Mouse (Mus musculus) forebrain, embryonic 14.5 days (tissue): ENCODE measurements around the gene Mcam. TPM values are rescaled to one million over a fixed set of nuclear protein-coding genes. Genes with fewer than 3 reads are reported as not detected.

ENCODE experiments used
- ATAC-seq: fragments of 200-750 bp; cut with Nextera tagmentation; 2 replicates; pipeline ENCODE4 v1.8.0; 2017; ENCODE audit warnings: mild to moderate bottlenecking, moderate library complexity
- DNase-seq: peaks from one replicate; pipeline ENCODE4 v3.0.0-alpha.2; 2015; ENCODE audit warnings: low spot score
- H3K27ac ChIP-seq: fragments of 300-500 bp; sonication (generic); 2 replicates; pipeline ENCODE4 v1.5.1; 2014; ENCODE audit warnings: low read depth, mild to moderate bottlenecking, control low read depth, low read length, moderate library complexity
- H3K27me3 ChIP-seq: fragments of 300-500 bp; sonication (generic); replicated peaks from 2 replicates; pipeline ENCODE4 v1.6.1; 2014; ENCODE audit warnings: low read length, control low read depth, mixed read lengths; ENCODE audit not compliant: control insufficient read depth, insufficient read depth
- H3K36me3 ChIP-seq: fragments of 300-500 bp; sonication (generic); 2 replicates; pipeline ENCODE4 v1.6.1; 2014; ENCODE audit warnings: low read length, control low read depth; ENCODE audit not compliant: control insufficient read depth, insufficient read depth
- H3K4me1 ChIP-seq: fragments of 300-500 bp; sonication (generic); 2 replicates; pipeline ENCODE4 v1.6.1; 2014; ENCODE audit warnings: antibody characterized with exemption, low read length, control low read depth; ENCODE audit not compliant: control insufficient read depth, insufficient read depth
- H3K4me2 ChIP-seq: fragments of 300-500 bp; sonication (generic); 2 replicates; pipeline ENCODE4 v1.6.1; 2014; ENCODE audit warnings: mild to moderate bottlenecking, control low read depth, low read length
- H3K4me3 ChIP-seq: fragments of 300-500 bp; sonication (generic); 2 replicates; pipeline ENCODE4 v1.5.1; 2014; ENCODE audit warnings: low read depth, low read length, control low read depth
- H3K9ac ChIP-seq: fragments of 300-500 bp; sonication (generic); 2 replicates; pipeline ENCODE4 v1.6.1; 2014; ENCODE audit warnings: mild to moderate bottlenecking, low read length, control low read depth, moderate library complexity
- H3K9me3 ChIP-seq: fragments of 300-500 bp; sonication (generic); replicated peaks from 2 replicates; pipeline ENCODE4 v1.6.1; 2016; ENCODE audit warnings: low read length, control low read depth, mixed read lengths; ENCODE audit not compliant: control insufficient read depth
- WGBS: fragments of 180-500 bp; shearing (Covaris S2); extraction: QIAGEN DNeasy Blood & Tissue Kit; methylation state at CpG from one replicate; pipeline ENCODE4 v1.1.7; 2014; 5-methylcytosine and 5-hydroxymethylcytosine counted together
- polyA plus RNA-seq: library from polyadenylated mRNA; unstranded; fragments of >200 nt; fragmentation: Nextera tagmentation; extraction: Ambion mirVana; gene quantifications from 2 replicates; pipeline ENCODE4 v1.2.1, GENCODE M21; 2014

The Mcam gene
- polyA plus RNA-seq, 1 experiment from 2014 or later, result 14.1 TPM

DNA sequence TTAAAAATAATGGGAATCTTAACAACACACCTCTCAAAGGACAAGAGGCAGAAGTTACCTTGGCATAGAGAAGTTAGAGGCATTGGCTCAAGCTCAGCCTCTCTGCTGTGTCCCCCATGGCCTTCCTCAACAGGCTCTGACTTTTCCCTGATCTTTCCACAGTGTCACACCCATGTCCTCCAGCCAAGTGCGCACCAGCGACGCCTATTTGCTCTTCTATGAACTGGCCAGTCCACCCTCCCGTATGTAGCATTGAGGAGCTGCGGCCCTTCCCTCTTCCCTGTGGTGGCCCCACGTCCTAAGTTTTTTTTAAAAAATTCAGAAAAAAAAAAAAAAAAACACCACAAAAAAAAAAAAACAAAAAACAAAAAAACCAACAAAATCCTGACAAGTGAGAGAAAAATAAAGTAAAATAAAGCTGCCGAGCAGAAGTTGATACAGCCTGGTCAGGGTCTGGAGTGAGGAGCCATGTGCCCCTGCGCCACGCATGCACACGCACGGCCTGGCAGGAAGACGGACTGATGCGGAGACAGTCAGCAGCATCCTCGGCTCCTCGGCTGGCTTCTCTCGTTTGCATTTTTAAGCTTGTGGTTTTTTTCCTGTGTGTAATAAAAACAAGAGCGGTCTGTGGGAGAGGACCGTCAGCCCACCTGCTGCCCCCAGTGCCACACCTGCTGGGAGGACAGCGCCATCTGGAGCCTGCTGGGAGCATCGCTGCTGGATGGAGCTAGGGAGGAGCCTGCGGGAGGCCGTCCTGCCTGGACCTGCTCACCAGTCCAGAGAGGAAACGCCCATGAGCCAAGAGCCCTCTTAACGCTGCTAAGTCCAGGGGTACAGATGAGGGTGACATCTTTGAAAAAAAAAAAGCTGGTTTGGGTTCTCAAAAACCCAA, 40.4 kb upstream of the Mcam start:
- H3K27me3 ChIP-seq, result no peaks in the 10 kb centered on the region
- WGBS, result 28% methylated on average over 24 of the region's 24 CpGs
- peak; percentile 76 for DNase-seq
- peak; percentile 67 for ATAC-seq
- H3K4me1 ChIP-seq, result peaks cover 6% of the 10 kb centered on the region; the same call in 1 of the 2 replicates
- H3K9me3 ChIP-seq, result no peaks in the 10 kb centered on the region
- peak overlapping the region; percentile 23; the same call in 1 of the 2 replicates for H3K4me2 ChIP-seq
- no peaks in the 10 kb centered on the region; the same call in 1 of the 2 replicates for H3K36me3 ChIP-seq
- 0 out of 2 replicates have a peak overlapping the region, but pooled peaks have one; percentile 2 for H3K4me3 ChIP-seq
- no peak overlapping the region for H3K27ac ChIP-seq
- no peak overlapping the region for H3K9ac ChIP-seq

DNA sequence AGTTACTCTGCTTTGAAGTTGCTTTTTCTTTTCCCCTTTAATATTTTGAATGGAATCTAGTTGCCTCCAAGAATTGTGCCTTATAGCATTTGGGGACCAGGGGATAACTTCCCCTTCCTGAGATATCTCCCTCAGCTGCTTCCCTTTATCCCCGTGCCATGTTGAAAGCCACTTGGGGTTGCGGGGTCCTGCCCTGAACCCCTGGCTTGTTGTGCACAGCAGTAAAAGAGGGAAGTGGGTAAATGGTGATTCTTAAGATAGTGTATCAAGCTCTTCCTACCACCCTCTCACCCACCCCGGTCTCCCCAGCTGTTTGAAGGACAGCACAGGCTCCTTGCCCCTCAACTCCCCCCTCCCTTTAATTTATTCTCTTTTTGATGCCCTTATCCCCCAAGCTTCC, 39.5 kb upstream of the Mcam start:
- Histone ChIP-seq H3K4me3 (no peak overlapping the region), H3K9ac (no peak overlapping the region), H3K4me1 (peaks cover 6% of the 10 kb centered on the region; the same call in 1 of the 2 replicates), H3K9me3 (no peaks in the 10 kb centered on the region), H3K27ac (no peak overlapping the region), H3K4me2 (no peak overlapping the region), H3K27me3 (no peaks in the 10 kb centered on the region), H3K36me3 (no peaks in the 10 kb centered on the region; the same call in 1 of the 2 replicates)
- 82% methylated on average over 3 of the region's 3 CpGs for WGBS
- DNase-seq, result no peak
- no peak for ATAC-seq

DNA sequence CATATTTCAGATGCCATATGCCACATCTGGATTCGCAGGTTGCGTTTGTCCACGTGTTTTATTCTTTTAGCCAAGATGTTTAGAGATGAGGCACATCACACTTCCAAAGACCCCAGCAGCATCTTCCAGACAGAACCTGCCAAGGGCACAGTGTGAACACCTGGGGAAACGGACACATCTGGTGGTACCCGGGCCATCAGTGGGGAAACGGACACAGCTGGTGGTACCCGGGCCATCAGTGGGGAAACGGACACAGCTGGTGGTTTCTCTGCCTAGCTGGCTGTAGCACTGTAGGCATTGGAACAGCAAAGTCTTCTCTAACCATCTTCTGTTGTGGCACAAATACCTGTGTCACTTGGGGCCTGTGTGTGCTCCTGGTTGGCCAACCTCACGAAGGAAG, 38.5 kb upstream of the Mcam start:
- peaks cover 6% of the 10 kb centered on the region; the same call in 1 of the 2 replicates for H3K4me1 ChIP-seq
- no peak for DNase-seq
- H3K9me3 ChIP-seq, result no peaks in the 10 kb centered on the region
- H3K36me3 ChIP-seq, result no peaks in the 10 kb centered on the region; the same call in 1 of the 2 replicates
- 87% methylated on average over 9 of the region's 9 CpGs for WGBS
- no peak overlapping the region for H3K4me3 ChIP-seq
- H3K27ac ChIP-seq, result no peak overlapping the region; the same call in 1 of the 2 replicates
- no peak for ATAC-seq
- H3K9ac ChIP-seq, result no peak overlapping the region
- H3K4me2 ChIP-seq, result no peak overlapping the region
- H3K27me3 ChIP-seq, result no peaks in the 10 kb centered on the region

DNA sequence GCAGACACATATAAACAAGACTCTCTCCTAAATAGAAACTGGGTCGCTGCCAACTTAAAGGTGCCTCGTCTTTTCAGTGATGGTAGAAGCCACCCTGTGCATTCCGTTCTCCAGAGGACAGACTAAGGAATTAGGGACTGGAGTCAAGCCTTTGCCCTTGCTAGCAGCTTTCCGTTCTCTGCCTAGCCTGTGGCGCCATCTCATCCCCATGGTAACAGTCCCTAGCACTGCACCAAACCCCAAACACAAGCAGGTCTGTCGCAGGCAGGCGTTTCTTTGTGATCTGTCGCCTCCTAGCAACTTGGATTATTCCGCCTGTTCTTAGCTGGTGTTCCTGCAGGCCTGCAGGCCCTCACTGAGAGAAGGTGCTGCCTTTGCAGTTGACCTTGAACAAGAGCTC, 37.7 kb upstream of the Mcam start:
- Histone ChIP-seq H3K27me3 (no peaks in the 10 kb centered on the region), H3K4me2 (no peak overlapping the region), H3K4me3 (no peak overlapping the region), H3K36me3 (no peaks in the 10 kb centered on the region; the same call in 1 of the 2 replicates), H3K4me1 (peaks cover 6% of the 10 kb centered on the region; the same call in 1 of the 2 replicates), H3K27ac (peak overlapping the region; percentile 9; the same call in 1 of the 2 replicates), H3K9ac (no peak overlapping the region), H3K9me3 (no peaks in the 10 kb centered on the region)
- peak; percentile 74 for DNase-seq
- ATAC-seq, result peak; percentile 72
- 11% methylated on average over 9 of the region's 9 CpGs for WGBS

DNA sequence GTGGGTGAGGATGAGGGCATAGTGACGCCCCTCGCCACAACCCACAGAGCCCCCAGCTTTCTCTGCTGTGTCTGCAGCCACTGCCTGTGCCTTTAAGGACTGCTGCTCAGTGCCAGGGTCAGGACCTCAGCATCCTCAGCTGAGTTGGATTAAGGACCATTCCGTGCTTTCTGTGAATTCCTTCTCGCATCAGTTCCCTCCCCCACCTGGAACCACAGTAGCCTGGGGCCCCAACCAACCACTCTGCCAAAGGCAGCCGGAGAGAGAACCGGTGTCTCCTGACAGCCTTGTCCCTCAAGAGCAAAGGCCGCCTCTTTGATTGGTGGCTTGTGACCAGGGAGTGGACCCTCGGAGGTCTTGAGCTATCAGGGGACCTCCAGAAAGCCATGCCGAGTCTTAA, 32.8 kb upstream of the Mcam start, which contains the start of gene Mfrp:
TSS of gene Mfrp (plus strand) at position 240 of the 400 bp plus-strand sequence.
- DNase-seq (no peak), ATAC-seq (no peak)
- H3K9ac ChIP-seq, result no peak within 1 kb of the TSS
- H3K4me3 ChIP-seq, result no peak within 1 kb of the TSS
- no peaks in the 10 kb centered on the region for H3K27me3 ChIP-seq
- peaks cover 6% of the 10 kb centered on the region; the same call in 1 of the 2 replicates for H3K4me1 ChIP-seq
- no peaks in the 10 kb centered on the region for H3K9me3 ChIP-seq
- H3K27ac ChIP-seq, result no peak within 1 kb of the TSS
- peaks cover 9% of the 10 kb centered on the region; the same call in 1 of the 2 replicates for H3K36me3 ChIP-seq
- WGBS, result 65% methylated on average over 9 of the region's 9 CpGs
- no peak within 1 kb of the TSS for H3K4me2 ChIP-seq

DNA sequence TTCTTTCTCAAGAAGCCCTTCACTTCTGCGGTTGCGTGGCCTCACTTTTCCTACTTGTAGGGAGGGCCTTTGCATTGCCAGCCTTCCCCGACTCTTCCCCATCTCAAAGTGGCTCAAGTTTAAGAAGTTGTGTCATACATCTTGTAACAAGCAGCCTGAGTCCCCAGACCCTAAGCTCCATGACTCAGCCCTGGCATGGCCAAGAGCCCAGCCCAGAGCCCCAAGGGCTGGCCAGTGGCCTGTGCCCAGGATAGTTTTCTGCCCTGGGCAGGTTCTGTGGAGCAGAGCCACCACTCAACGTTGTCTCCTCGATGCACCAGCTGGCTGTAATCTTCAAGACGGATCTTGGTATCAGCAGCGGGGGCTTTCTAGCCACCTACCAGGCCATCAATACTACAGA, 29.4 kb upstream of the Mcam start:
- Histone ChIP-seq H3K4me1 (peaks cover 17% of the 10 kb centered on the region), H3K36me3 (peaks cover 12% of the 10 kb centered on the region; the same call in 1 of the 2 replicates), H3K27ac (no peak overlapping the region), H3K4me3 (no peak overlapping the region), H3K4me2 (no peak overlapping the region), H3K9ac (no peak overlapping the region), H3K9me3 (no peaks in the 10 kb centered on the region), H3K27me3 (no peaks in the 10 kb centered on the region)
- 93% methylated on average over 7 of the region's 7 CpGs for WGBS
- ATAC-seq, result no peak
- no peak for DNase-seq

DNA sequence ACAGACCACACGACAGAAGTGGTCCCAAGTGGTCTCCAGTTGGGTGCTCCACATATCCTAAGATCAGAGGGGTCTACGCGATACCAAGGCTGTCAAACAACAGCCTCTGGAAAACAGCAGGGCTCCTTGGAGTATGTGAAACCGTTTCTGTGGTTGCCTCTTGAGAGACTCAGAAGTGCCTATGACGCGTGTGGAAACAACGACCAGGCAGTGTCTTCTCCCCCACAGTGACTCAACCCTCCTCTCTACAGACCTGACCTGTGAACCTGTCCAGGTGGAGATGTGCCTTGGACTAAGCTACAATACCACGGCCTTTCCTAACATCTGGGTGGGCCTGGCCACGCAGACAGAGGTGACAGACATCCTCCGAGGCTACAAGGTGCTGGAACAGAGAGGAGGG, 28.5 kb upstream of the Mcam start:
- H3K27ac ChIP-seq, result no peak overlapping the region
- DNase-seq (no peak), ATAC-seq (no peak)
- 89% methylated on average over 10 of the region's 10 CpGs for WGBS
- H3K9me3 ChIP-seq, result no peaks in the 10 kb centered on the region
- H3K4me2 ChIP-seq, result no peak overlapping the region
- no peak overlapping the region for H3K9ac ChIP-seq
- no peak overlapping the region for H3K4me3 ChIP-seq
- H3K36me3 ChIP-seq, result peaks cover 12% of the 10 kb centered on the region; the same call in 1 of the 2 replicates
- H3K27me3 ChIP-seq, result no peaks in the 10 kb centered on the region
- H3K4me1 ChIP-seq, result peaks cover 22% of the 10 kb centered on the region

DNA sequence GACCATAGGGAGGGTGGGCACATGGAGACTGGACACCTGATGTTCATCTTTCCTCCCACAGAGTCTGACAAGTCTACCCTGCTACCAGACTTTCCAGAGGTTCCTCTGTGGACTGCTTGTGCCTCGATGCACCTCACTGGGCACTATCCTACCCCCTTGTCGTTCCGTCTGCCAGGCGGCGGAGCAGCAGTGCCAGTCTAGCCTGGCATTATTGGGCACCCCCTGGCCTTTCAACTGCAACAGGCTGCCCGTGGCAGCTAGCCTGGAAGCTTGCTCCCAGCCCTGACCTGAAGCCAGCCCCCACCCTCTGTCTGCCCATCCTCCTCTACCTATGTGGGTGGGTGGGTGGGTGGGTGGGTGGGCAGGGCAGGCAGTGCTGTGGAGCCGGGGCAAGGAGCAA, 28.1 kb upstream of the Mcam start:
- Histone ChIP-seq H3K9me3 (no peaks in the 10 kb centered on the region), H3K36me3 (peaks cover 12% of the 10 kb centered on the region; the same call in 1 of the 2 replicates), H3K9ac (no peak overlapping the region), H3K4me2 (no peak overlapping the region), H3K4me1 (peaks cover 22% of the 10 kb centered on the region), H3K4me3 (no peak overlapping the region), H3K27ac (no peak overlapping the region), H3K27me3 (no peaks in the 10 kb centered on the region)
- WGBS, result 91% methylated on average over 7 of the region's 7 CpGs
- DNase-seq, result no peak
- no peak for ATAC-seq

DNA sequence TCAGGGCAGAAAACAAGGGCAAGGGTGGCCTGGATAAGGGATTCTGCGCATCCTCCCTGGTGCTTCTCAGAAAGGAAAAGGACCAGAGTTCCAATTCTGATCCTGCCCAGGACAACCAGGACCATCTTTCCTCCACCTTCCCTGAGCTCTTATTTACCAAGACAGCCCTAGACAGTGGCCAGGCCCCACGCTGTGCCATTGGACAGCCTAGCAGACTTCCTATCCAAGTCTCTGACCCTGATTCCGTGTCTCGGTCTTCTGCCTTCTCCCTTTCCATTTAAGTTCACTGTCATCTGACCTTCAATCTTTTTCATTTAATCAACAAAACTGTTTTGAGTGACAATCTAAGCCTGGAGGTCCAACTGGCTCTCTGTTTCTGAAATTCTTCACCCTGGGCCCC, 27.7 kb upstream of the Mcam start:
- H3K4me1 ChIP-seq, result peaks cover 22% of the 10 kb centered on the region
- no peaks in the 10 kb centered on the region for H3K27me3 ChIP-seq
- ATAC-seq, result no peak
- H3K36me3 ChIP-seq, result peaks cover 12% of the 10 kb centered on the region; the same call in 1 of the 2 replicates
- peak overlapping the region; percentile 49; the same call in 1 of the 2 replicates for H3K27ac ChIP-seq
- H3K4me3 ChIP-seq, result no peak overlapping the region
- DNase-seq, result no peak
- no peak overlapping the region; the same call in 1 of the 2 replicates for H3K4me2 ChIP-seq
- H3K9ac ChIP-seq, result no peak overlapping the region
- whole genome bisulfite sequencing, result 68% methylated on average over 4 of the region's 4 CpGs
- no peaks in the 10 kb centered on the region for H3K9me3 ChIP-seq
